Mouse (Mus musculus) embryonic facial prominence, embryonic 10.5 days (tissue): ENCODE measurements around the gene Sipa1l2. TPM values are rescaled to one million over a fixed set of nuclear protein-coding genes. Genes with fewer than 3 reads are reported as not detected.

Source experiments
- DNase-seq: peaks from one replicate; pipeline ENCODE4 v3.0.0-alpha.2; 2017; ENCODE audit warnings: low spot score
- H3K27ac ChIP-seq: fragments of 300-500 bp; sonication (generic); replicated peaks from 2 replicates; pipeline ENCODE4 v1.5.1; 2016; ENCODE audit warnings: mild to moderate bottlenecking
- H3K27me3 ChIP-seq: fragments of 300-500 bp; sonication (generic); replicated peaks from 2 replicates; pipeline ENCODE4 v1.6.1; 2016; ENCODE audit warnings: low read depth, mild to moderate bottlenecking; ENCODE audit not compliant: poor library complexity, severe bottlenecking
- H3K36me3 ChIP-seq: fragments of 300-500 bp; sonication (generic); replicated peaks from 2 replicates; pipeline ENCODE4 v1.6.1; 2016; ENCODE audit warnings: mild to moderate bottlenecking, moderate library complexity
- H3K4me1 ChIP-seq: fragments of 300-500 bp; sonication (generic); 2 replicates; pipeline ENCODE4 v1.6.1; 2016
- H3K4me3 ChIP-seq: fragments of 300-500 bp; sonication (generic); 2 replicates; pipeline ENCODE4 v1.5.1; 2016; ENCODE audit warnings: mild to moderate bottlenecking, moderate library complexity
- H3K9me3 ChIP-seq: fragments of 300-500 bp; sonication (generic); 2 replicates; pipeline ENCODE4 v1.6.1; 2016; ENCODE audit warnings: mild to moderate bottlenecking
- WGBS: fragments of 180-500 bp; shearing (Covaris S2); methylation state at CpG from one replicate; pipeline ENCODE4 v1.1.7; 2016; 5-methylcytosine and 5-hydroxymethylcytosine counted together
- polyA plus RNA-seq: library from polyadenylated mRNA; unstranded; fragments of >200 nt; fragmentation: Nextera tagmentation; extraction: Ambion mirVana; gene quantifications from 2 replicates; pipeline ENCODE4 v1.2.1, GENCODE M21; 2016

Sipa1l2 gene
- polyA plus RNA-seq, 1 experiment from 2014 or later = 14.8 TPM

DNA sequence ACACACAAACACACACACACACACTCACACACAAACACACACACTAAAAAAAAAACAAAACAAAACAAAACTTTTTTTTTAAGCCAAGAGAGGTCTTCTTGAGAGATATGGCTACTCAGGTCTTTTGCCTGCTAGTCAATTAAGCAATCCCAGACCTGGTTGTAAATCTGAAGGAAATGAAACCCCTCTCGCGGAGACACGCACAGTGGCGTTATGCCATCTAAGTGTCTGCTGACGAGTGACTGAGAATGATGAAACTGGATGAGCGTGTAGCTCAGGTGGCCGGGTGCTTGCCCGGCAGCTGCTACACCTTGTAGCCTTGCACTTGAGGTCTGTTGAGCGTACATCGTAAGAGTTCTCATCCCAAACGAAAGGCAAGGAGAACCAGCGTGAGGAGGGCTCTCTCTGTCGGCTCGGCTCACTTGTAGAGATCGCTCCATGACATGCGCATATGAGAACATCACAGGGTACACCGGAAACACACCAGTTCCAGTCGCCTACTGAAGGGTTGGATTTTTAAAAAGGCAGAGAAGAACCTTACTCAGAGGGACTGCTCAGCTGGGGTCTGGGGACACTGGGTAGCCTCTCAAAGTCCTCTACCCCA, 34.7 kb upstream of the Sipa1l2 start:
- Histone ChIP-seq H3K27ac (no peak overlapping the region), H3K36me3 (no peaks in the 10 kb centered on the region), H3K4me1 (peaks cover 16% of the 10 kb centered on the region), H3K27me3 (no peaks in the 10 kb centered on the region; the same call in 1 of the 2 replicates), H3K9me3 (no peaks in the 10 kb centered on the region), H3K4me3 (no peak overlapping the region)
- no peak for DNase-seq
- WGBS = 90% methylated on average over 18 of the region's 18 CpGs

DNA sequence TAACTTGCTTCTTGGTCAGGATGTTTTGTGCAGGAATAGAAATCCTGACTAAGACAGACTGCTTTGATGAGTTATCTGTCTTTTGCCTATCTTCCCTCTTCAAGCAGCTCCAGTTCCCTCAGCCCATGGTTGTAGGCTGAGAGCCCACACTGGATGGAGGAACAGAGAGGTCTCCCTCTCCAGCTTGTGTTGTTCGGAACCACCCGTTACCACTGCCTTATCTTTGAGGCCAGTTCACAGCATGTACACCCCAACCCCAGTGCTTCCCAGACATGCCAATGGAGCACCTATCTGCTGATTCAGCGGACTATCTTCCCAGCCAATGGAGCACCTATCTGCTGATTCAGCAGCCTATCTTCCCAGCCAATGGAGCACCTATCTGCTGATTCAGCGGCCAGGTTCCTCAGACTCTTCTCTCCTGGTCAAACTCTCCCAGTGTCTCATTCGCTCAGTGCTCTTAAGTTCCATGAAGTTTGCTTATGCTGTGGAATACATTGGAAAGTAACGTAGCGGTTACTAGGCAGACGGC, 33.8 kb upstream of the Sipa1l2 start:
- H3K27ac ChIP-seq = no peak overlapping the region
- DNase-seq = no peak
- no peaks in the 10 kb centered on the region for H3K9me3 ChIP-seq
- H3K4me1 ChIP-seq = peaks cover 16% of the 10 kb centered on the region
- no peak overlapping the region for H3K4me3 ChIP-seq
- 91% methylated on average over 8 of the region's 8 CpGs for WGBS
- H3K27me3 ChIP-seq = no peaks in the 10 kb centered on the region; the same call in 1 of the 2 replicates
- H3K36me3 ChIP-seq = no peaks in the 10 kb centered on the region

DNA sequence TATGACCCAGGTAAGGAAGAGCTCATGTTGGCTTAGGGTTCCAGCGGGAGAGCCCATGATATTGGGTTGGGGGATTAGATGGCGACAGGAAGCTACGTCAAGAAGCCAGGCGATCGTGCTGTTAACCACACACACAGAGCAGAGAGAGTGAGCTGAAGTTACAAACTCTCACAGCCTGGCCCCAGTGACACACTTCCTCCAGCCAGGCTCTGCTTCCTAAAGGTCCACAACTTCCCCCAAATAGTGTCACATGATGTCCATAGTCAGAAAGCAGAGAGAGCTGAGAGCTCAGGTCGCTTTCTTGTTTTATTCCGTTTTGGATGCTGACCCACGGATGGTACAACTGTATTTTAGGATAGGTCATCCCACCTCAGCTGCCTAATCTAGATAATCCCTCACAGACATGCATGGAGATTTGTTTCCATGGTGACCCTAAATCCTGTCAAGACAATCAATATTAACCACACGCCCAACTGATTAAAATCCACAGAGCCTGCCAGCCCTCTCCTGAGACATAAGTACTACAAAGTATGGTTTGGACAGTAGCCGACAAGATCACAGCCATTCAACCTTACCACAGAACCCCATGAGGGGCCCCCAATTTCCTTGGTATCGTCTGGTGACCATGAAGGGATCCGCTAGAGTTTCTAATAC, 30.6 kb upstream of the Sipa1l2 start:
- no peak for DNase-seq
- peaks cover 30% of the 10 kb centered on the region for H3K4me1 ChIP-seq
- H3K36me3 ChIP-seq = no peaks in the 10 kb centered on the region
- H3K27me3 ChIP-seq = no peaks in the 10 kb centered on the region; the same call in 1 of the 2 replicates
- H3K27ac ChIP-seq = no peak overlapping the region
- 81% methylated on average over 12 of the region's 12 CpGs for WGBS
- no peaks in the 10 kb centered on the region for H3K9me3 ChIP-seq
- H3K4me3 ChIP-seq = no peak overlapping the region

DNA sequence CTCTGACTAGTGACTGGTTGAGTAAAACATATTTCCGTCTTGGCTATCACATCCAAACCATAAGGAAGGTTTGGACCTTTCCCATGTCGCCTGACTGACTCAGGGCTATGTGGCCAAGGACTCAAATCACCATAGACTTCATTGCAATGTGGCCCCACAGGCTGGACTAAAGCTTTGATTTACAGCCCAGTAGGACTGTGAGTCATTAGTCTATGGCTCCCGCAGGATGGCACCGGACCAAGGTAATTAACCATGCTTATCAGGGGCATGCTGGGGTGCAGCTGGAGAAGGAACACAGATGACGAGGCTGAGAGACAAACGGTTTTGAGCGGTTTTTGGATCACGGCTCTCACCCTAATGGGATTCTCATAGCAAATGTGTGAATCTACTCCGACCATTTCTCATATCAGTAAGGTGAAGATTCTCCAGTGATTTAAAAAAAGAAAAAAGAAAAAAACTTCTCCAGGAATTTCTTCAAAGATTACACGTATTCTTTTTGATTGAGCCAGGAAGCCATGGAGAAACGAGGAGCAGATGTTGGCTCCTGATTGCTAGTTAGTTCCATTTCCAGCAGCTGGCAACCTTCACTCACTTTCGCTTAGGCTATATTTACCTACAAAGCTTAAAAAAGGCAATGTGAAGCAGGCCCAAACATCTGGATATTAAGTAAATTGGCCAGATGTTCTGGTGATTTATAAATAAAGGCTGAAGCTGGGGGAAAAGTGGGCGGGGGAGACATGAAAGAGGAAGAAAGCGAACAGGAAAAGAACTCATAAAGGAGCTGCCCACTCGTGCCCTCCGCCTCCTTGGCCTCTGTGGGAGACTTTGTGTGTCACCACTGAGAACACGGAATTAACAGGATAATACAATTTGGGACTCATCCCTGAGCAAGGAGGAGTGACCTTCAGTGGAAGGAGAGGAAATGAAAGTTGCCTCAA, 26.2 kb upstream of the Sipa1l2 start:
- Histone ChIP-seq H3K27ac (no peak overlapping the region), H3K27me3 (no peaks in the 10 kb centered on the region), H3K9me3 (no peaks in the 10 kb centered on the region), H3K4me3 (no peak overlapping the region), H3K36me3 (no peaks in the 10 kb centered on the region), H3K4me1 (peaks cover 40% of the 10 kb centered on the region)
- WGBS = 53% methylated on average over 17 of the region's 17 CpGs
- peak; percentile 34 for DNase-seq

DNA sequence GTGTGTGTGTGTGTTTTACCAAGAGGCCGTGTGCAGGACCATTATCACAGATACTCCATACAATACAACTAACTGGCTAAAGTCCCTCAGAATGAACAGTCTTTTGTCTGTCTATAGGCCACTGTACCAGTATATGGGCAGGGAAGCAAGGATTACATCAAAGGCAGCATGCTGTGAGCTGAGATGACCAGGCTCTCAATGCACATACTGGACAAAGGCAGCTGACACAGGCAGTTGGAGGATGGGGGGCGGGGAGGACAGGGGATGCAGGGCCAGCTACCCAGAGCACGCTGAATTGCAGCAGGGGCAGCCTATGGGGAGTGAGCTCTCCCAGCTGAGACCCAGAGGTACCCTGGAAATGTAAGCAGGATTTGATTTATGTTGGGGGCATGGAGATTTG, 20.8 kb upstream of the Sipa1l2 start:
- no peaks in the 10 kb centered on the region for H3K9me3 ChIP-seq
- 36% methylated on average over 3 of the region's 3 CpGs for WGBS
- peaks cover 26% of the 10 kb centered on the region for H3K4me1 ChIP-seq
- H3K27me3 ChIP-seq = no peaks in the 10 kb centered on the region
- H3K36me3 ChIP-seq = no peaks in the 10 kb centered on the region
- DNase-seq = peak; percentile 22
- peak overlapping the region; percentile 63 for H3K27ac ChIP-seq
- H3K4me3 ChIP-seq = no peak overlapping the region

DNA sequence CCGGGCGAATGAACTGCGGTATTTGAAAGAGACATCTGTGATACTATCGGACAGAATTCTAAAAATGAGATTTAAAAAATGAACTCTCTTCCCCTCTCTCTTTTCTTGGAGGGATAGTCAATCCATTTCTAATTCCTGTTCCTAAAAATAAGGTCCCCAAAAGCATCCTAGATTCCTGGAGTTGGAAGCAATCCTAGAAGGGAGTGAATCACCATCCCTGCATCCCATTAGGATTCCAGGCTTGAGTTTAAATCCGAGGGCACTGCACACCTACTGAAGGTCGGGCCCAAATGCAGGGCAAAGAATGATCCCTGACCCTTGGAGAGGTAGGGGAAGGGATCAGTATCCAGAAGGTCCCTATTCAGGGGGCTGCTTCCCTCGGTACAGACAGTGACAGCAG, 17.0 kb upstream of the Sipa1l2 start:
- Histone ChIP-seq H3K4me1 (peaks cover 16% of the 10 kb centered on the region), H3K9me3 (no peaks in the 10 kb centered on the region), H3K36me3 (no peaks in the 10 kb centered on the region), H3K27me3 (no peaks in the 10 kb centered on the region), H3K4me3 (no peak overlapping the region), H3K27ac (no peak overlapping the region)
- no peak for DNase-seq
- 83% methylated on average over 7 of the region's 7 CpGs for WGBS

DNA sequence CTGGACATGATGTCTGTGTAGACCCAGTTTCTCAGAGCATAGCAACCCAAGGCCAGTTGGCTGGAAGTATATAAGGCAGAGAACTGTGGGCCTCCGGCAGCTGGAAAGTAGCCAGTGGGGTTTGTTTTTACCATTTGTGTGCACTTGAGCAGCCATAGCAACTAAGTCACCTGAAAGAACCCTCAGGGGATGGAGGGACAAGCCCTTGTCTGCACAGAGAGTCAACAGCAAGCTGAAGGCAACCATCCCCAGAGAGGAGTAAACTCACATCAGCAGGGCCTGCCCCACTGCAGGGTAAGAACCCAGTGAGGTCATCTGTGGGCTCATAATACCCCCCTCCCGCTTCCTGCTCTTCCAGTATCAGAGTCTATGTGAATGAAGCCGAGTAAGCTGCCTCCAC, 14.7 kb upstream of the Sipa1l2 start:
- 72% methylated on average over 3 of the region's 3 CpGs for WGBS
- Histone ChIP-seq H3K27ac (no peak overlapping the region), H3K36me3 (no peaks in the 10 kb centered on the region), H3K9me3 (no peaks in the 10 kb centered on the region), H3K4me1 (no peaks in the 10 kb centered on the region), H3K4me3 (no peak overlapping the region), H3K27me3 (no peaks in the 10 kb centered on the region)
- no peak for DNase-seq

DNA sequence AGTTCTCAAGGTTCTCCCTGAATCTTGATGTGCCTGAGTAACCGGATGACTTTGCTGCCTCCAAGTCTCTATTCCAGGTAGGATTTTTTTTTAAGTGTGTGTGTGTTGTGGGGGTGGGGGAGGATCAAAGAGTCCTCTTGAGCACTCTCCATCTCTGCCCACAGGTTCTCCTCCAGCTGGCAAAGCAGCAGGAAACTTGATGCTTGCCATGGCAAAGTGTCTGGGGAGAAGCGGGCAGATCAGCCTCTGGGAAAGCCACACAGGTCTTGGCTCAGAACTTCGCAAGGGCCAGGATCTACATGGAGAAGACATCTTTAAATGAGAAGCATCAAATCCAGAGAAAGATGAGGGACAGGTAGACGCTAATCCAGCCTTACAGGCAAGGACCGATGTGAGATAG, 10.8 kb upstream of the Sipa1l2 start:
- no peak overlapping the region for H3K4me3 ChIP-seq
- 90% methylated on average over 5 of the region's 5 CpGs for WGBS
- H3K4me1 ChIP-seq = no peaks in the 10 kb centered on the region

DNA sequence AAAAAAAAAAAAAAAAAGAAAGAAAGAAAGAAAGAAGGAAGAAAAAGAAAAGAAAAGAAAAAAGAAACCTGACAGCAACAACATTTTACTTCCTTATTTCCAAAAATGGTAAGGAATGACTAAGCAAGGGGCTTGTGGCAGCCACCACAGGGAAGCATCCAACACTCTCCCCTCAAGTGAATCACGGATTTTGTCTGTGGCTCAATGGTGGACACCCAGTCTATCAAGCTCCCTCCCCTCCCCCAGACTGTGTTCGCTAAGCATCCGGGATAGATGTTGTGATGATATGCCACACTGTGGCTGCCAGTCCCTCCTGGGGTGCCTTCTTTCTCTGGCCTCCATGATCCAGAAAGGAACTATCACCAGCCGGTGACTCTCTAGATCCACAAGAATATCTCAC, 6.5 kb upstream of the Sipa1l2 start:
- H3K4me3 ChIP-seq = no peak overlapping the region
- H3K27me3 ChIP-seq = peaks cover 5% of the 10 kb centered on the region
- no peaks in the 10 kb centered on the region for H3K4me1 ChIP-seq
- no peak for DNase-seq
- WGBS = 82% methylated on average over 4 of the region's 4 CpGs
- no peaks in the 10 kb centered on the region; the same call in 1 of the 2 replicates for H3K9me3 ChIP-seq
- H3K36me3 ChIP-seq = no peaks in the 10 kb centered on the region
- no peak overlapping the region for H3K27ac ChIP-seq

More for the DNA sequence above, 10.8 kb upstream of the Sipa1l2 start:
- no peaks in the 10 kb centered on the region for H3K27me3 ChIP-seq
- no peak for DNase-seq
- H3K27ac ChIP-seq = no peak overlapping the region
- no peaks in the 10 kb centered on the region; the same call in 1 of the 2 replicates for H3K9me3 ChIP-seq
- H3K36me3 ChIP-seq = no peaks in the 10 kb centered on the region

DNA sequence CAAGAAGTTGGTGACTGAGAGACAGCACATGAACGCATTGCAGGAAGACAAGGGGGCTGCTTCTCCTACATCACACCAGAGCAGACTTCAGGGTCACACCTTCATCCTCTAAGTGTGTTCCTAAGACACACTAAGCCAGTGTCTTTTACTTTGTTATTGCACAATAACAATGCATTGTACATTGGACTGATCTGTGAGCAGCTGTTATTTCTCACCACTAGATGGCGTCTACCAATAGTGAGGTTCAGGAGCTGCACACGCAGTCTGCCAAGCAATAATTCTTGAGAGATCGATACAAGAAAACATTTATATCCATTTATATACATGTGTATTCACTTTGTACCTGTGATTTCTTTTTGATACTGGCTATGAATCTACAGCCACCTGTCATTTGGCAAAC, 4.7 kb upstream of the Sipa1l2 start:
- peak; percentile 21 for DNase-seq
- peaks cover 14% of the 10 kb centered on the region for H3K27me3 ChIP-seq
- no peaks in the 10 kb centered on the region; the same call in 1 of the 2 replicates for H3K9me3 ChIP-seq
- no peak overlapping the region for H3K27ac ChIP-seq
- no peaks in the 10 kb centered on the region for H3K36me3 ChIP-seq
- 38% methylated on average over 4 of the region's 4 CpGs for WGBS
- no peak overlapping the region for H3K4me3 ChIP-seq
- peaks cover 12% of the 10 kb centered on the region for H3K4me1 ChIP-seq

DNA sequence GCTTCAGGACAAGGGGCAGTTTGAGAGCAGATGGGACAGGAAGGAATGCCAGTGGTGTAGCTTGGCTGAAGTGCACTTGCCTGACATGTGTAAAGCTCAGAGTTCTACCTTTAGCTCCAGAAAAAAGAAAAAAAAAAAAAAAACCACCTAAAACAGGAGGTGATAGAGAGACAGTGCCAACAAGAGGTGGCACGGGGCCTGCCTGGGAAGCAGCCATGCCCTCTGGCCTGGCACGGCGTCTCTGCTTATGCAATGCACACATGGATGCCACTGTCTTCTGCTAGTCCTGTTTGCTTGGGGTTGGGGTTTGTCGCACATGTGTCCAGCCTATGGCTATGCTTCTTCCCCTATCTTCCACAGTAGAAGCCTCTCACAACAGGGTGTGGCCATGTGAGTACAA, 2.6 kb upstream of the Sipa1l2 start:
- Histone ChIP-seq H3K4me3 (no peak overlapping the region), H3K9me3 (no peaks in the 10 kb centered on the region), H3K27ac (no peak overlapping the region), H3K36me3 (no peaks in the 10 kb centered on the region), H3K27me3 (peaks cover 17% of the 10 kb centered on the region), H3K4me1 (peaks cover 25% of the 10 kb centered on the region)
- 94% methylated on average over 4 of the region's 4 CpGs for WGBS
- DNase-seq = no peak

DNA sequence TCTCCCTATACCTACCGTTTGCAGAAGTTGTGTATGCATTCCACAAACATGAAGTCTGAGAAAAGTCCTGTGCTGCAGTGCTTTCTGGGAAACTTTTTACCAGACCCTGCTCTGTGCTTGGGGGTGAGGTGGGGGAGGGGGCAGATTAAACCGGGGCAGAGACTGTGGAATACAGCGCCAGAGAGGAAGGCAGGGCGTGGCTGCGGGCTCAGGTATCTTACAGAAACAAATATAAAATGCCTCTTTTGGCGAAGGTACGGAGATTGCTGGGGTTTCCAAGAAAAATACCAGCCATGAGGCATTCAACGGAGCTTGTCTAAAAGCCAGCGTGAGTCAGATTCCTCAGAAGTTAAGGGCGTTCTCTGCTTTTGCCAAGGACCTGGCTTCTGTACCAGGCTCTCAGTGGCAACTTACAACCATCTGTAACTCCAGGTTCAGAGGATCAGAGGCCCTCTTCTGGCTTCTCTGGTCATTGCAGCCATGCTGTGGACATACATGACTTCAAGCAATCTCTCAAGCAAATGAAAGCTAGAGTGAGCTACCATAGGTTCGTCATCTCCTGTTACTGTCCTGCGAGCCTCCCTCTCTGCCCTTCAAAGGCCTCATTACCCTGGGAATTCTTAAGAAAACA, 1.3 kb upstream of the Sipa1l2 start:
- Histone ChIP-seq H3K27ac (no peak overlapping the region), H3K9me3 (no peaks in the 10 kb centered on the region), H3K4me1 (peaks cover 35% of the 10 kb centered on the region), H3K36me3 (no peaks in the 10 kb centered on the region), H3K27me3 (peaks cover 25% of the 10 kb centered on the region), H3K4me3 (peak overlapping the region; percentile 87; the same call in 1 of the 2 replicates)
- 68% methylated on average over 12 of the region's 12 CpGs for WGBS
- peak; percentile 46 for DNase-seq
